Mouse (Mus musculus) liver (tissue): Measurements from ENCODE around the gene Stat3.

Source experiments
- DNase-seq: peaks from one replicate; pipeline ENCODE4 v3.0.0-alpha.2; 2020; ENCODE audit warnings: mixed read lengths

Stat3 gene

DNA sequence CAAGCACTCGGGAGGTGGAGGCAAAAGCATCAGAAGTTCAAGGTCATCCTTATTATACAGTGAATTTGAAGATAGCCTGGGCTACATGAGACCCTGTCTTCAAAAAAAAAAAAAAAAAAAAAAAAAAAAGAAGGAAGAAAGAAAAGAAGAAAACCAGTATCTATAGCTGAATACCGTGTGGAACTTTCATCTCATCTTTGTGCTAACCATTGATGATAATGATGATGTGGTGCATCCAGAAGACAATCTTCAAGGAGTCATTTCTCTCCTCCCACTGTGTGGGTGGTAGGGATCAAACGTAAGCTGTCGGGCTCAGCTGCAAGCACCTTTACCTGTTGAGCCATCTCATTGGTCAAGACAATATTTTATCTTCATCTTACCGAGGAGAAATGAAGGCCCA, 21.3 kb downstream of the Stat3 start:
- DNase-seq = no peak

DNA sequence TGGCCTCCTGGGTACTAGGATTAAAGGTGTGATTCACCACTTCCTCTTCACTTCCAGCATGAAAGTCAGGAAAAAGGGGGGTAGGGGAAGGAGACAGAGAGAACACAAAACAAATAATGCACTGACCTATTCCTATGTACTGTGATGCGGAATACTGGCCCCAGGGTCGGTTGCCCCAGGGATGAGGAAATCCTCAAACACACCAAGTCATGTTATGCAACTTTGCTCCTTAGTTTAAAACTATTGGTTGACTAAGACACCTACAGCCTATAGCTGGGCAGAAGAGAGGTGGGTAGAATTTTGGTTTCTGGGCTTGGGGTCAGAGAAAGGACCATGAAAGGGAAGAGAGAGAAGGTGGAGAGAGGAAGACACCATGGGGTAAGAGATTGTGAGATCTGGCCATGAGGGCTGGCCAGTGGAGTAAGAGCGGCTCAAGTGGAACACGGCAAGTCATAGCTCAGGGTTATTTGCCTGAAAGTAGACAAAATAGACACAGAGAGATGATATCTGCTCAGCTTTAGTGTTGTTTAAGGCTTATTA, 22.8 kb downstream of the Stat3 start:
- DNase-seq = no peak

DNA sequence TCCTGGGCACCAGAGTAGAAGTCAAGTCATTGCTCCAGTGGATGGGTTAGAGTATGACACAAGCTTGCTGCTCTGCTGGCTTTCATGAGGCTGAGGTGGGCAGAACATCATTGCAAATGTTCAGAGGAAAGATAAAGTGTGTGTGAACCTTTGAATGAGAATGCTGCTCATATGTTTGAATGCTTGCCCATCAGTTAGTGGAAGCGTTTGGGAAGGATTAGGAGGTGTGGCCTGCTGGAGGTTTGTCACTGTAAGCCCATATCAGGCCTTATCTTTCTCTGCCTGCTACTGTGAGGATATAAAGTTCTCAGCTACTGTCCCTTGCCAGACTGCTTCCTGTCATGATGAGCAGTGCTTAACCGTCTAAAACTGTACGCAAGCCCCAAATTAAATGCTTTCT, 24.3 kb downstream of the Stat3 start:
- no peak for DNase-seq

DNA sequence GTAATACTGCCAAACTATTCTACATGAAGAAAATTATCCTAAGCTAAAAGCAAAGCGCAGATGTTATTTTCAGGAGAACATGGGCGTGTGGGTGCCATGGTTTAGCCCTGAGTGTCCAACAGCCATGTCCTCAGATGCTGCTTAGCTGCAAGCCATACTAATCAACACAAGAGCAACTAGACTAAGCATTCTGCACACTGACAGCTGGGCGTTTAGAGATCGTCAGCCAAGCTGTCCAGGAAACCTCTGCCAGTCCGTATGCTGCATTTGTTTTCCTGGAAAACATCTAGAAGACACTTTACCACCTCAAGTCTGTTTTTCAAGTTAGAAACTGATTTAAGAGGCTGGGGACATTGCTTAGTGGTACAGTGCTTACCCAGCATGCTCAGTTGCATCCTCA, 24.9 kb downstream of the Stat3 start:
- DNase-seq = no peak

DNA sequence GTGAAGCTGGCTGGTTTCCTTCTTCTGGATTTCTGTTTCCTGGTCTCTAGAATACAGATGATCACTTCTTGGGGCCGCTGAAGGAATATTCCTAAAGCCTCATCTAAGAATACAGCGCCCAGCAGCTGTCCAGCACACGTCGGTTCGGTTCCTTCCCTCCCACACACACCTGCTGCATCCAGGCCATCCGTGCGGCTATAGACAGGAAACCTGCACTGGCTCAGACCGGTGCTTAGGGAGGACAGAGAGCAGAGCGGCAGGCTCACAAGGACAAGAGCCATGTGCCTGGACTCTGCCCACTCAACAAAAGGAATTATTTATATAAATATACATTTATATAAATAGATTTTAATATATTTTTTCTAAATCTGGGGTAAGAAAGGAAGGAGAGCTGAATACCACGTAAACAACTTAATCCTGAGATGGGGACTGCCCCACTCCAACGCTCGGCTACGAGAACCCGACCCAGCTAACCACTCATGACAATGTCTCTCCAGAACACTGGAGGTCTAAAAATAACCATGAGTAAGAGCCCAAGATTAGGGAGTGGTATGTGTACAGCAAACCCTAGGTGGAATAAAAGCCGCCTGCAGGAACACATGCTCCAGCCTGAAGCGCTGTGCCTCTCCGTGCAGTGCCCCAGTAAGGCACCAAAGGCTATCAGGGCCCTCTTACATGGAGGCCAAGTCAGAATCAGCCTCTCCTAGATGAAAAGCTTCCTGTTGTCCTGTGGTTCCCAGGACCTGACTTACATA, 26.8 kb downstream of the Stat3 start:
- DNase-seq = no peak

DNA sequence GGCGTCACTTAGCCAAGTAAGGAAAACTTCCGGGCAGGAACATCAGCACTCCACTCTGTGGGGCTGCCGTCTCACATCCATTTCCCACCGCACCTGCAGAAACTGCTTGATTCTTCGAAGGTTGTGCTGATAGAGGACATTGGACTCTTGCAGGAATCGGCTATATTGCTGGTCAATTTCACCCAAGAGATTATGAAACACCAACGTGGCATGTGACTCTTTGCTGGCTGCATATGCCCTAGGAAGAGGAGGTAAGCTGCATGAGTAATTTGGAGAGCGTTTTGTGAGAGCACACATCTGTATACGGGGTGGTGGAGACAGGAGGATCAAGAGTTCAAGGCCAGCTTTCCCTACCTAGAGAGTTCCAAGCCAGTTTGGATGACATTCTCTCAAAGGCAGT, 30.8 kb downstream of the Stat3 start:
- no peak for DNase-seq

DNA sequence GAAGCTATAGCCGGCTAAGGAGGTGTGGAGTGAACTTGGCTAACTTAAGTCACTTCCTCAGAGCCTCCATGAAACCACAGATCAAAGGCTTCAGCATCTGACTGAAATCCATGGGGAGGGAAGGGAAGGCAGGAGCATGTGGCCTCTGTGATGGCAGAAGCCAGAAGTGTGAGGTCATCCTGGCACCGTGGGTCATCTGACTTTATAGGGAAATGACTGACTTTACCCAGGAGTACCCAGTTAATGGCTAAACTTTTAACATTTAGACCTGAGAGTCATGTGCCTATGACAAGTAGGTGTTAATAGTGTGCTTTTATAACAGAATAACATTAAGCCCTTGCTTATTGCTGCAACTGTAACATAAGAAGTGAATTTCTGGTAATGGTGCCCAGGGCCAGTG, 31.2 kb downstream of the Stat3 start:
- no peak for DNase-seq

DNA sequence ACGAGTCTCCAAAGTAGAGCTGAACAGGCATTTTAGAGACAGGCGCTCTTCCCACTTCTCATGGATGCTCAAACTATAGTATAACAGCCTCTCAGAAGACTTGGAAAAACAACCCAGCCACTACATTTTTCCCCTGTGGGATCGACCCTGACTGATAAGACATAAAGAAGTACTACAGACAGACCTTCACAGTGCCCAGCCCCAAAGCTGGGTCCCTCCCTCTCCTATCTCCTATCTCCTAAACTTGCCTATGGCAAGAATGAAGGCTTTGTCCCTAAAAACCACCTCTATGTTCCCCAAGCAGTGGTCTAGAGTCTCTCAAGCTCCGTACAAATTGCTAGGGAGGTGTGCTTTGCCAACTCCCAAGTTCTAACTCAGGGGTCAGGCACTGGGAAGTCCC, 32.5 kb downstream of the Stat3 start:
- DNase-seq = no peak

DNA sequence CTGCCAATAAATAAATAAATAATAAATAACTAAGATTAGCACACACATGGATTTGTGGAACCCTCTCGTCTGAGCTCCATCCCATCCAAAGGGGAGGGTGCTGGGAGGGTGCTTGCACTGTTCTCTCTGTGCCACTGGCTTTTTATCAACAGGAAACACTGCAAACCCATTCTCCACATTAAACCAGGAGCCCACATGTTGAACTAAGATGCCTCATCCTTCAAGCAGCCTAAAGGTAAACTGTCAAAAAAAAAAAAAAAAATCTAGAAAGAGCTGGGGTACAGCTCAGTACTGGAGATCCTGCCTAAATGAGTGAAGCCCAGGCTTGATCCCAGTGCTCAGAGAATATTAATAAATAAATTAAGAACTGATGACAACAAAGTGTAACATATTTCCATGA, 33.4 kb downstream of the Stat3 start:
- no peak for DNase-seq

DNA sequence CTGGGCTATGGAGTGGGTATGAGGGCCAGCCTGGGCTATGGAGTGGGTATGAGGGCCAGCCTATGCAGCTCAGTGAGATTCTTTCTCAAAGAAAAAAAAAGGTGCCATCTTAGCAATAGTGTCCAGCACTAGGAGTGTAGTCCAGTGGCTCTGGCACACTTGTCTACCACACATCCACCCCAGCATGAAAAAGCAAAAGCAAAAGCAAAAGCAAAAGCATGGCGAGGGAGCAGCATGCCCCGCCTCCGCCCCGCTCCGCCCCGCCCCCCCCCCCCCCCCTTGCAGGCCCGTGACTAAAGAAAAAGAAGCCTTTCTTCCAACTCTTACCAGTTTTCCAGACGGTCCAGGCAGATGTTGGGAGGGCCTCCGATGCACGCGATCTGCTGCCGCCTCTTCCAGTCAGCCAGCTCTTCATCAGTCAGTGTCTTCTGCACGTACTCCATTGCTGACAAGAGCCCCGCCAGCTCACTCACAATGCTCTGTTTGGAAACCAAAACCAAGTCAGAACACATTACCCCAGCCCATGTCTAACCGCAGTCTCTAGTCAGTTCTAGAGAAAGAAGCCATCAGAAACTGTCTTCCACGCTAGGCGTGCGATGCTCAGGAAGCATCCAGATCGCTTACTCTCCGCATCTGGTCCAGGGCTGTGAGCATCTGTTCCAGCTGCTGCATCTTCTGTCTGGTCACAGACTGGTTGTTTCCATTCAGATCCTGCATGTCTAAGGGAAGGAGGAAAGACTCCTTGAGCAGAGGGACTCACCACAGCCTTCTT, 34.6 kb downstream of the Stat3 start:
- no peak for DNase-seq

DNA sequence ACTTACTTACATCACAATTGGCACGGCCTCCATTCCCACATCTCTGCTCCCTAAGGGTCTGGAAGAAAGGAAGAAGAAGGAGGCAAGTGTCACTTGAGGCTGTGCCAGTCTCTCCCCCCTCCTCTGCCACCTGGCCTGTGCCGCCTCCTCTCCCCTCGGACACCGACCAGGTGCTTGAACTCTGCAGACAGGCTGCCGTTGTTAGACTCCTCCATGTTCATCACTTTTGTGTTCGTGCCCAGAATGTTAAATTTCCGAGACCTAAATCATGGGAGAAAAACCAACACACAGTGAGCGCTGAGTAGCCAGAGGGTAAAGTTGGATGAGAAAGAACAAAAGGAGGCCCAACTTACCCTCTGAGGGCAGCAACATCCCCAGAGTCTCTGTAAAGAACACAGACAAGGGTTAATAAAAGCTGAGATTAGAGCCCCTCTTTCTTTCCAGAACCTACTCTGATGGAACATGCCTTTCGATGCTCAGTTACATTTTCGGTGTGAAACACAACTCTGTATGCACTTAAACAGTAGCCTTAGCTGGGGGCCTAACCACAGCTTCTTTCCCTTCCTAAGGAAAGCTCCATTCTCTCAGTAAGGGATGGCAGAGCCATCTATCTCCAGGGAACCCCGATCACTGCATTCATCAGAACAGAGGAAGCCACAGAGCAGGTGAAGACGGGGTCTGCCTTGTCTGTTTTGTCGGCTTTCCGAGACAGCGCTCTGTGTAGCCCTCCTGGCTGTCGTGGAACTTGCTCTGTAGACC, 40.7 kb downstream of the Stat3 start:
- DNase-seq = no peak

DNA sequence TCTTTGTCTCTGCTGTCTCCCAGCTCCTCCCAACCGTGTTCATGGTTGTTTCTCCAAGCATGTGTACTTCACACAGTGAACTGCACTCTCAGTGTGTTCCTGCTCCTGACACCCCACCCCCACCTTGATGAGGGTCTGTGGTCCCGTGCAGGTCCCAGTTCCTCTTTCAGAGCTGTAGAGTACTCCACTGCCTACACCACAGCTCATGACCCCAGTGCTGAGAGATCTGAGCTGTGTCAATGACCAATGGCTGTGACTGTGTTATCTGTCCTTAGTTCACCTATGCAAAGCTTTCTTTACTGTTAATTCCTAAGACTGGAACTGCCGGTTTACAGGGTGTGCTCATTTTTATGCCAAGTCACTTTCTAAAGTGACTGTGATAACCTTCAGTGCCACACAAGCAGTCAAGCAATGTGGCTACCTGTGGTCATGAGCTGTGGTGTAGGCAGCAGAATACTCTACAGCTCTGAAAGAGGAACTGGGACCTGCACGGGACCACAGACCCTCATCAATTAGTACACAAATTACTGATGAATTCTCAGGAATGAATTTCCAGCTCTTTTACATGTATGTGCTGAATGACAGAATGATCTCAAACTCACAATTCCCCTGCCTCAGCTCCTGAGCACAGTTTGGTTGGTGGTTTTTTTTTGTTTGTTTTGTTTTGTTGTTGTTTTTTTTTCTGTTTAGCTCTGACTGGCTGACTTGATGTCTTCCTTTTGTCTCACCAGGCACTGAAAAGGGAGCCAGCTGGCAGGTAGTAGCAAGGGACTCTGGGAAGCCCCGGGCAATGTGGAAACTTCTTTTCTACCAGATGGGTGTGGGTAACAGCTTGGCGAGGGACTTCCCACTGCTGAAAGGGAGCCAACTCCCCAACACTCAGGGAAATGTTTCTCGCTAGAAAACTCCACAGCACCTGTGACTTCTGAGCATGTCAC, 41.8 kb downstream of the Stat3 start:
- DNase-seq = no peak

DNA sequence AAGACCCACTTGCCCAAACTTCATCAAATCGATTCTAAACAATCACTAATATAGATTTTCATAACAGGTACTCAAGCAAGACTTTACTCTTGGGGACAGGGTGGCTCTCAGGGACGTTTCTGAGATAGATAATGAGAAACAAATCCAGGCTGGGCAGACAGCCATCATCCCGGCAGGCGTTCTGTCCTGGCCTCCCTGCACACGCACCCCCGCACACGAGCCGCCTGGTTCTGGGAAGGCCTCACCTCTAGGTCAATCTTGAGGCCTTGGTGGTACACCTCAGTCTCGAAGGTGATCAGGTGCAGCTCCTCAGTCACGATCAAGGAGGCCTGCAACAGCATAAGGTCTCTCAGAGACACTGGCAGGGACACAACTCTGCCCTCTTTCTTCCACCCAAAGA, 43.3 kb downstream of the Stat3 start:
- DNase-seq = no peak

DNA sequence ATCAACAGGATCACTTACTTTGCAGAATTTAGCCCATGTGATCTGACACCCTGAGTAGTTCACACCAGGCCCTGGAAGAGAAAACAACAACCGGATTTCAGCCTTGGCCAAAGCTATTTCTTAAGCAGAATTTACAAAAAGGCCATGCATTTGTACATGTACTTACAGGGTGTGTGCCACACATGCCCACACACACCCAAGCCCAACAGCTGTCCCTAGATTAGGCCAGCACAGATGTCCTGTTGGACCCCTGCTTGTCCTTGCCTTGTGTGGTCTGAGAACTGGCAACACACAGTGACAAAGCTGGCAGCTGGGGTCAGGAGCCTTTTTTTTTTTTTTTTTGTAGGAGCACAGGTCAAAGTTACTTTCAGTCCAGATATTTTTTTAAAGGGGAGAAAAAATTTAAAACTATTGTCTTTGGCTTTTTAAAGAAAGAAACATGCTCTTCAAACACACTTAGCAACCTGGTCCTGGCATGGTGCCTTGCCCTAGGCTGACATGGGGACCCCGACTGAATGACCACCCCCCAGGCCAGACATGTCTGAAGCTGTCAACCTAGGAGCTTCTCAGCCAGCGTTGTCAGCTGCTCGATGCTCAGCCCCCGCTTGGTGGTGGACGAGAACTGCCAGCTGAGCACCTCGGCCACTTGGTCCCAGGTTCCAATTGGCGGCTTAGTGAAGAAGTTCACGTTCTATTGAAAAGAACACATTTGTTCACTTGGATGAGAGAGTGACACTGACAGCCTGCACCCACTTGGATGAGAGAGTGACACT, 45.0 kb downstream of the Stat3 start:
- DNase-seq = no peak

DNA sequence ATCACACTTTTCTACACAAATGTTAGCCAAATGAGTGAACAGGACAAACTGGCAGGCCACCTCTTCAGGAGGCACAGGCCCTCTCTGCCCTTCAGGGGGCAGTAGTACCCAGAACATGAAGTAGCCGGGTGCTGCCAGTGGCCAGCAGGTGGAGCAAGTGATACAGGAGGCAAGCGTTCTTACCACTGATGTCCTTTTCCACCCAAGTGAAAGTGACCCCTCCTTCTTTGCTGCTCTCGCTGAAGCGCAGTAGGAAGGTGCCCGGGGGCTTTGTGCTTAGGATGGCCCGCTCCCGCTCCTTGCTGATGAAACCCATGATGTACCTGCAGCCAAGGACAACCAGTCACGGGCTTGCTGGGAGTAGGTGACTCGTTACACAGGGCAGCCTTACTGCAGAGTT, 45.9 kb downstream of the Stat3 start:
- DNase-seq = peak; percentile 92

DNA sequence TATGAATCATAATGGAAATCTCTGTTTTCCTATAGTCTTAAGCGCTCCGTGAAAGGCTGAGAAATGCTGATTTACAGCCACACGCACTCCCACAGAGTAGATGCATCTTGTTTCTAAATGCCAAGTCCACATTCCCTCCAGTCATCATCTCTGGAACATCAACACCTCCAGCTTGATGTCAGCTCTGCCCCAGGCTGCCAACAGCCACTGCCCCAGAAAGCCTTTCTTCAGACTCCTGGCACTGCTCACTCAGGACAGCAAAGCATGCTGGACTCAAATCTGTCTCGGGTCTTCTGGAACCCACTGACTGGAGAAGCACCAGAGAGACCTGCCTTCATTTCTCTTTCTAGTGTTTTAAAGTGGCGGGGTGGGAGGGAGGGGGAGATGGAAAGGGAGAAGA, 46.9 kb downstream of the Stat3 start:
- no peak for DNase-seq

DNA sequence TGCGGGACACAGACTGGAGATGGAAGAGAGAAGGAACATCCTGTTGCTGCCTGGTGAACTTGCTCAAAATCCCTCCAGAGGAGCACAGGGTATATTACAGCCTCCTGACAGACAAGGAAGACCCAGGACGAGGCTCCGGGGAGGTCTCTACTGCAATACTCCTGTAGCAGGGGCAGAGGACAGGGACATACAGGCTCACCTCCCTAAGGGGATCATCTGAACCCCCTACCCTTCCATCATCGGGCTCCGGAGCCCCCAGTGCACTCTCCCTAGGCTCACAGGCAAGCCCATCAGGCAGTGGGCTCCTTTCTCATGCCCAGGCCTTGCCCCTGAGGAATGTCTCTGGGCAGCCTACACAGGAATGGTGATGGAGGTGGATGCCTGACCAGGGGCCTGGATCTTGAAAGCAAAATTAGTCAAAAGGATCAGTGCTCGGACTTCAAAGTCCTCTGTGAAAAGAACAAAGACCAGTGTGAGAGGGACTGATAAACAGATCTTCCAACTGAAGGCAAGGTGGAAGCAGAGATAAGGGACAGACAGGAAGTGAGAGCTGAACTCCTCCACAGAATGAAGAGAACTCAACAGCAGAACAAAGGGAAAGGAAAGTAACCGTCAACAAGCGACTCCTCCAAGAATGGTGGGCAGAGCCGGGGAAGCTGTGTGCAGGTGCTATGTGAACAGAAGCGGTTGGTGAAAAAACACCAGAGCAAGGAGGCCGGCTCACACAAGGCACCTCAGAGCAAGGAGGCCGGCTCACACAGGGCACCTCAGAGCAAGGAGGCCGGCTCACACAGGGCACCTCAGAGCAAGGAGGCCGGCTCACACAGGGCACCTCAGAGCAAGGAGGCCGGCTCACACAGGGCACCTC, 47.9 kb downstream of the Stat3 start:
- peak; percentile 39 for DNase-seq

DNA sequence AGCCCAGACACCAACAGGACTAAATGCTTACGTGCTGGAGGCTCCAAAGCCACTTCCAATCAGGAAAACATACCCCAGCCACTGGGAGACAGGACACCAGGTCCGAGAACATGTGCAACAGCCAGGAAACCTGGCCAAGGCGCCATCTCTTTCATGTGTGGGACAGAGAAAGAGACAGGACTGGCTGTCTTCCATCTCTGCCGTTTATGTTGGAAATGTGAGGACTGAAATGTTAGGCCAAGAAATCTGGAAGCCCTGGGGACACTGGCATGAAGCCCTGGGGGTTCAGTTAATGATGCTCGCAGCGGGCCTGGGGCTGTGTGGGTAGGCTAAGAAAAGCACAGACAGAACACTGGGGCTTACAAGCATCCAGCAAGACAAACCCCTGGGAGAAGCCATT, 48.9 kb downstream of the Stat3 start:
- DNase-seq = peak; percentile 1

DNA sequence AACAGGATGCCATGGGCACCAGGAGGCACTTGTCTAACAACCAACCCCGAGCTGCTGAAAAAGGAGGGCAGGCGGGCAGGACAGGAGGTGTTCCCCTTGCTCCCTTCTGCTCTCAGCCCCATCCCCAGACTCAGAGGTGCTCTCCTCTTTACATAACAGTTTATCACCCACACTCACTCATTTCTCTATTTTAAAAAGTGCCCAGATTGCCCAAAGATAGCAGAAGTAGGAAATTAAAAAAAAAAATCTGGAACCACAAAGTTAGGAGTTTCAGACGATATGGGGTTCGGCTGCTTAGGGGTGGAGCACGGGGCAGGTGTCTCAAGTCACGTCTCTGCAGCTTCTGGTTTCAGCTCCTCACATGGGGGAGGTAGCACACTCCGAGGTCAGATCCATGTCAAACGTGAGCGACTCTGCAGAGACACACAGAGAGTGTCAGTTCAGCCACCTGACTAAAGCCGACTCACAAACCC, 51.0 kb downstream of the Stat3 start:
- DNase-seq = no peak

DNA sequence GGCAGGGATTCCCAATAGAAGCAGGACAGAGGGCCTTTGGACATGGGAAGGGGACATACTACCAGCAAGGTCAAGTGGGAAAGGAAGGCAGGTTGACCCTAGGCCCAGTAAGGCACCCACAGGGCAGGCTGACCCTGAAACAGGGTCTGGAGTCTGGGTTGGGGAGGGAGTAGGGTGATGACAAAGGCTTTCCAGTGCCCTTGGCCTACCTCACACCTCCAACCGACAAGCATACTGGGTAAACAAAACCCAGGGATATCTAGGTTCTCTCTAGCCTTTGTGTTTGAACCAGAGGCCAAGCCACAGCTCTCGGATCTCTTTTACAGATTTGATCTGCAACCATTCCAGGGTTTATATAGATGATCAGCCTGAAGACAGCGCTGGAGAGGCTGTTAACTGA, 51.6 kb downstream of the Stat3 start:
- no peak for DNase-seq
